Mouse (Mus musculus) forebrain, embryonic 16.5 days (tissue): Measurements from ENCODE around the gene Babam2. TPM values are rescaled to one million over a fixed set of nuclear protein-coding genes. Genes with fewer than 3 reads are reported as not detected.
A peak's percentile ranks its signal among the peaks of the same experiment; 100 is the strongest.

Source experiments
- ATAC-seq: fragments of 200-750 bp; cut with Nextera tagmentation; 2 replicates; pipeline ENCODE4 v1.8.0; 2017; ENCODE audit warnings: mild to moderate bottlenecking, moderate library complexity
- H3K27ac ChIP-seq: fragments of 300-500 bp; sonication (generic); 2 replicates; pipeline ENCODE4 v1.5.1; 2014; ENCODE audit warnings: low read length, control low read depth
- H3K27me3 ChIP-seq: fragments of 300-500 bp; sonication (generic); replicated peaks from 2 replicates; pipeline ENCODE4 v1.6.1; 2014; ENCODE audit warnings: low read length; ENCODE audit not compliant: control insufficient read depth, insufficient read depth
- H3K36me3 ChIP-seq: fragments of 300-500 bp; sonication (generic); 2 replicates; pipeline ENCODE4 v1.6.1; 2014; ENCODE audit not compliant: control insufficient read depth, insufficient read depth
- H3K4me1 ChIP-seq: fragments of 300-500 bp; sonication (generic); replicated peaks from 2 replicates; pipeline ENCODE4 v1.6.1; 2014; ENCODE audit warnings: low read length; ENCODE audit not compliant: control insufficient read depth, insufficient read depth
- H3K4me2 ChIP-seq: fragments of 300-500 bp; sonication (generic); 2 replicates; pipeline ENCODE4 v1.6.1; 2014; ENCODE audit warnings: mild to moderate bottlenecking, low read length, control low read depth
- H3K4me3 ChIP-seq: fragments of 300-500 bp; sonication (generic); replicated peaks from 2 replicates; pipeline ENCODE4 v1.5.1; 2014; ENCODE audit warnings: mild to moderate bottlenecking, low read length, control low read depth
- H3K9ac ChIP-seq: fragments of 300-500 bp; sonication (generic); replicated peaks from 2 replicates; pipeline ENCODE4 v1.6.1; 2014; ENCODE audit warnings: low read depth, low read length, control low read depth
- H3K9me3 ChIP-seq: fragments of 300-500 bp; sonication (generic); 2 replicates; pipeline ENCODE4 v1.6.1; 2016; ENCODE audit warnings: low read length; ENCODE audit not compliant: control insufficient read depth
- WGBS: fragments of 180-500 bp; shearing (Covaris S2); extraction: QIAGEN DNeasy Blood & Tissue Kit; methylation state at CpG from one replicate; pipeline ENCODE4 v1.1.7; 2014; 5-methylcytosine and 5-hydroxymethylcytosine counted together
- polyA plus RNA-seq: library from polyadenylated mRNA; unstranded; fragments of >200 nt; fragmentation: Nextera tagmentation; extraction: Ambion mirVana; gene quantifications from 2 replicates; pipeline ENCODE4 v1.2.1, GENCODE M21; 2015

Gene Babam2
- polyA plus RNA-seq, 1 experiment from 2014 or later = 53.5 TPM

GRCm38 (mm10) chr5:32092281-32092680 lies 394.8 kb downstream of the Babam2 start:
- no peak for ATAC-seq
- H3K9ac ChIP-seq = no peak overlapping the region
- no peaks in the 10 kb centered on the region for H3K9me3 ChIP-seq
- no peaks in the 10 kb centered on the region for H3K27me3 ChIP-seq
- H3K4me1 ChIP-seq = no peaks in the 10 kb centered on the region
- H3K4me3 ChIP-seq = no peak overlapping the region
- no peak overlapping the region for H3K27ac ChIP-seq
- H3K4me2 ChIP-seq = no peak overlapping the region
- H3K36me3 ChIP-seq = no peaks in the 10 kb centered on the region

DNA sequence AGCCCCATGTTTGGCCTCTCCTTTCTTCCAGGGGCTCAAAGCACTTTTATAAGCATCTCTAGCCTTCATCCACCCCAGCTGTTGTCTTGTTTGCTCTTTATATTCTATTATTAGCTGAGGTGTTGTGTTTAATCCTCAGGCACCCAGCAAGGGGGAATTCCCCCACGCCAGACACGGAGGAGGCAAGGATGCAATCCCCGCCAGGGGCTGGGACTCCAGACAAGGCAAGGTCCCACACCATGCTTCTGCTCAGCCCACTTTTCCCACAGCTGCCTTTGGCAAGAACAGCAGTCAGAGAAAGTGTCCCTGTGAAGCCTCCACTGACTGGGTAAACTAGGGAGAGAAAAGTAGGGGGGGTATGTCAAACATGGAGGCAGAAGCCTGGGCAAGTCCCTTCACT lies 401.2 kb downstream of the Babam2 start:
- no peak for ATAC-seq
- Histone ChIP-seq H3K4me3 (no peak overlapping the region), H3K27ac (no peak overlapping the region), H3K9me3 (no peaks in the 10 kb centered on the region), H3K4me1 (peaks cover 7% of the 10 kb centered on the region), H3K4me2 (no peak overlapping the region), H3K9ac (no peak overlapping the region), H3K27me3 (no peaks in the 10 kb centered on the region), H3K36me3 (no peaks in the 10 kb centered on the region)
- WGBS = 67% methylated on average over 3 of the region's 3 CpGs

GRCm38 (mm10) chr5:32102484-32102883 lies 405.0 kb downstream of the Babam2 start:
- WGBS = 12% methylated on average over 5 of the region's 5 CpGs
- peaks cover 7% of the 10 kb centered on the region for H3K4me1 ChIP-seq

DNA sequence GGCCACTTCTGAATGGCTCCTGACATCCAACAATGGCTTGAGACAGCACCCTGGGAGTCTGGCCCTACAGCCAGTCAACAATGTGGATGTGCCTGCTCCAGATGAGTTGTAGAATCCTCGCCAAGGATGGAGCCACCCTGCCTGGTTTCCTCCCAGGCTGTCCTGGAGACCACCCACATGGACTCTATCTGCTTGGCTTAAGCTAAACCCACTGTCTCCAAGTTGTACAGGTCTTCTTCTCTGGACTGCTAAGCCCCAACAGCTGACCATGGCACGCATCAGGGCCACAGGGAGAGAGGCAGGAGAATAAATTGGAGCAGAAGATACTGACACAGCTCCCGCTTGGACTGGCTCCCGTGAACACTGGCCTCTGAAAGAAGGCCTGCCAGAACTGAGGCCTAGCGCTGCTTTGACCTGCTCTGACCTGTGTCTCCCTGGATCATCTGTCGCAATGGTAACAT lies 405.5 kb downstream of the Babam2 start:
- no peaks in the 10 kb centered on the region for H3K36me3 ChIP-seq
- WGBS = 89% methylated on average over 6 of the region's 6 CpGs

More at GRCm38 (mm10) chr5:32102484-32102883, 405.0 kb downstream of the Babam2 start:
- Histone ChIP-seq H3K27me3 (no peaks in the 10 kb centered on the region), H3K4me2 (no peak overlapping the region), H3K27ac (no peak overlapping the region), H3K9ac (no peak overlapping the region), H3K36me3 (no peaks in the 10 kb centered on the region), H3K4me3 (no peak overlapping the region), H3K9me3 (no peaks in the 10 kb centered on the region)
- ATAC-seq = peak; percentile 43

DNA sequence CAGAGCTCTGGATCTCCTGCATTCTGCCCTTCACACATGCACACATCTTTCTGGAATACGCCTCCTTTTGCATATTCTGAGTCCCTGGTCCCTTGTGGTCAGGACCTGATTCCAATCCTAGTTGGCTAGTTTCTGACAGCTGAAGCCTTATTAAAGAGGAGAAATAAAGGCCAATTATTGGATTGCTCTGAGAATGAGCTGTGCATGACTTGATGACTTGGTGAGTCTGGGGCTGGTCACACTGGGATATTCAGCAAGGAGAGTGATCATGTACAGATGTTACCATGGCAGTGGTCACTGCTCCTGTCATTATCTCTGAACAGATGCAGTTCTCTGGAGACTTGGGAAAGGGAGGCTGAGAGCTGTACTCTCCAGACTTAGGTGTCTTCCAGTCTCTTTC lies 406.1 kb downstream of the Babam2 start:
- 95% methylated on average over 1 of the region's 1 CpGs for WGBS
- H3K4me3 ChIP-seq = no peak overlapping the region
- H3K9me3 ChIP-seq = no peaks in the 10 kb centered on the region
- no peak overlapping the region for H3K4me2 ChIP-seq
- no peaks in the 10 kb centered on the region for H3K27me3 ChIP-seq
- no peak overlapping the region for H3K27ac ChIP-seq
- no peak overlapping the region for H3K9ac ChIP-seq
- no peaks in the 10 kb centered on the region for H3K36me3 ChIP-seq
- H3K4me1 ChIP-seq = peaks cover 7% of the 10 kb centered on the region
- no peak for ATAC-seq

More for the DNA sequence above, 405.5 kb downstream of the Babam2 start:
- H3K4me2 ChIP-seq = no peak overlapping the region
- no peak overlapping the region for H3K4me3 ChIP-seq
- ATAC-seq = no peak
- H3K9me3 ChIP-seq = no peaks in the 10 kb centered on the region
- no peak overlapping the region for H3K27ac ChIP-seq
- no peaks in the 10 kb centered on the region for H3K27me3 ChIP-seq
- no peak overlapping the region for H3K9ac ChIP-seq
- peaks cover 7% of the 10 kb centered on the region for H3K4me1 ChIP-seq

GRCm38 (mm10) chr5:32104119-32104990 lies 406.9 kb downstream of the Babam2 start:
- Histone ChIP-seq H3K9ac (no peak overlapping the region), H3K4me3 (no peak overlapping the region), H3K9me3 (no peaks in the 10 kb centered on the region), H3K27me3 (no peaks in the 10 kb centered on the region), H3K4me1 (peaks cover 7% of the 10 kb centered on the region), H3K36me3 (no peaks in the 10 kb centered on the region), H3K4me2 (no peak overlapping the region), H3K27ac (no peak overlapping the region)
- WGBS = 88% methylated on average over 12 of the region's 12 CpGs
- no peak for ATAC-seq

DNA sequence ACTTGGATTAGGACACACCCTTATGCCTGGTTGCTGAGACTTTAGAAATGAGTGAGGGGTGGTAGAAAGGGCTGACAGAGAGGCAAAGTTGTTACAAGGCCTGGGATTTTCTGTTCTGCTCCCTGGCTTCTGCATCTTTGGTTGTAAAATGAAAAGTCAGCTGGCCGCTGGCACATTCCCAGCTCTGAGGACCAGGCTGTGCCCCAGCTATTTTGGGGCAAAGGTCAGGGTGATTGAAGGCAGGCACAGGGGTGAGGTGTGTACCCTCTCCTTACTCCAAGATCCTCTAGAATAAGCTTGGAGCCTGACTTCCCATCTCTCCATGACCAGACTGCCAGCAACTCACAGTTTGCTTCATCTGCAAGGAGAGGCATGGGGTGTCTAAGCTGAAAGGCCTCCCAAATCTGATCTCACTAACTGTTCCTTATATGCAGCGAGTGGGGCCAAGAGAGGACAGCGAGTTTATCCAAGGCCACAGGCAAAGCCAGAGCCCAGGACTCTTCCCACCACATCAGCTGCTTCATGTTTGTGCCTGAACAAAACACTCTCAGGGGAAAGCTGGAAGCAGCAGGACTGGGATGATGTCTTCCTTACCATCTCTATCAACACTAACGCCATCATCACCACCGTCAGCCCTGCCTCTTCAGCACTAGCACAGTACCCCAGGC lies 409.1 kb downstream of the Babam2 start:
- ATAC-seq = no peak
- Histone ChIP-seq H3K4me1 (peaks cover 7% of the 10 kb centered on the region), H3K4me2 (no peak overlapping the region), H3K36me3 (no peaks in the 10 kb centered on the region), H3K4me3 (no peak overlapping the region), H3K9ac (no peak overlapping the region), H3K9me3 (no peaks in the 10 kb centered on the region), H3K27me3 (no peaks in the 10 kb centered on the region), H3K27ac (no peak overlapping the region)
- 91% methylated on average over 5 of the region's 5 CpGs for WGBS

DNA sequence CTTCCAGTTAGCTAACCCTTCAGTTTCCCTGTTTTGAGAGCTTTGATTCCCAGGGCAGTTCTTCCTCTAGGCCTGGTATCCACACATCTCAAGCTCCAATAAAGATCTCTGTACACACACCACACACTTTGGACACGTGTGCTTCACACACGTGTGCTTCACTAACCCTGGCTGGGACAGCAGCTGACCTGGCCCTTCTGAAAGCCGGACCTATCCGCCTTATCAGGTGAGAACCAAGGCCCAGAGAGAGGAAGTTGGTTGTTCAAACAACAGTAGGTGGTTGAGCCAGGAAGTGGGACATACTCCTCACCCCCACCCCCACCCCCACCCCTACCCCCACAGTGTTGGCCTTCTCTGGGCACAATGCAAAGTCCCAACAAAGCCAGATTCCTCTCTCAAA lies 413.2 kb downstream of the Babam2 start:
- H3K4me3 ChIP-seq = no peak overlapping the region
- no peak for ATAC-seq
- no peaks in the 10 kb centered on the region for H3K27me3 ChIP-seq
- H3K9me3 ChIP-seq = no peaks in the 10 kb centered on the region
- no peak overlapping the region for H3K9ac ChIP-seq
- H3K27ac ChIP-seq = no peak overlapping the region
- no peaks in the 10 kb centered on the region for H3K4me1 ChIP-seq
- no peaks in the 10 kb centered on the region for H3K36me3 ChIP-seq
- H3K4me2 ChIP-seq = no peak overlapping the region
- WGBS = 89% methylated on average over 4 of the region's 4 CpGs

- Histone ChIP-seq H3K27me3 (no peaks in the 10 kb centered on the region), H3K27ac (no peak overlapping the region), H3K9me3 (no peaks in the 10 kb centered on the region), H3K9ac (no peak overlapping the region), H3K4me1 (no peaks in the 10 kb centered on the region), H3K36me3 (no peaks in the 10 kb centered on the region), H3K4me2 (no peak overlapping the region), H3K4me3 (no peak overlapping the region)
- no peak for ATAC-seq
- WGBS = 81% methylated on average over 7 of the region's 7 CpGs
Observed at GRCm38 (mm10) chr5:32112206-32112916, 414.9 kb downstream of the Babam2 start.
